22 mouse cellular contexts compared by ENCODE assay signal in the genomic region with DNA sequence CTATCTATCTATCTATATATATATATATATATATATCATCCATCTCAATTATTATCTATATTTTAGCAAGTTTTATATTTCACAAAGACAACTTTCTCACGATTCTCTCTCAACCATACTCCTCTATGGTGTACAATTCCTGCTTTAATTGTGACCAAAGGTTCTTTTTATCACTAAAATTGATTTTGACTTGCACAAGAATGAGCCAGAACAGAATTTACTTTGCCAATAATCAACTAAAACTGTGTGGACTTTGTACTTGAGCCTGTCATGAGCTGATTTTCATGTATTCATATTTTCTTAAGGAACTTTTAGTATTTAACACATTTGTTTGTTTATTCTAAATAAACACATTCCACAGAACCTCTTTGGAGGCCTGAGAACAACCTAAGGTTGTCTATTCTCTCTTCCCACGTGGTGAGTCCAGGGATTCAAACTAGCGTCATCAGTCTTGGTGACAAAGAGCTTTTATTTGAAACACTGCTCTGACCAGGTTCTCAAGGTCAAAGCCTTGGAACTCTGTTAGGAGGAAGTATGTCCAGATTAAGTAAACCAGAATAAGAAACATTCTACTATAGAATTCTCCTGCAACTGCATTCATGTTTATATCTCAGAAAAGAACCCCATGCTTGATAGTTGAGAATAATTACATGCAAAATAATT.
DNase-seq lines count a peak whose midpoint lies in the region; ATAC-seq and TF ChIP-seq lines count a peak whose summit lies in the region.
"Had no signal": no experiment of that assay in that cellular context is flagged by ENCODE, and none has a peak within 500 bp of the region (broad histone marks: within the 10 kb centered on the region; RNA-seq: fewer than 3 reads in every experiment).

No protein-coding gene starts in this region.

- H3K4me1 ChIP-seq in heart, embryonic 13.5 days = peaks cover 19% of the 10 kb centered on the region
- no peaks in the 10 kb centered on the region for H3K4me1 ChIP-seq in heart, embryonic 10.5 days
- no peaks in the 10 kb centered on the region for H3K4me1 ChIP-seq in liver, postnatal 0 days (ENCODE audit: insufficient read depth)
- H3K4me1 ChIP-seq in intestine, embryonic 16.5 days (ENCODE audit: control insufficient read depth, insufficient read depth, low read length) = 0 out of 2 replicates have a peak, but pooled peaks cover 5% of the 10 kb centered on the region

- no peaks in the 10 kb centered on the region for H3K27me3 ChIP-seq in heart, embryonic 13.5 days (replicated peaks)
- H3K27me3 ChIP-seq in heart, embryonic 10.5 days (ENCODE audit: insufficient read depth, poor library complexity, severe bottlenecking) = no peaks in the 10 kb centered on the region
- H3K27me3 ChIP-seq in liver, postnatal 0 days (ENCODE audit: insufficient read depth, low read length) = no peaks in the 10 kb centered on the region
- no peaks in the 10 kb centered on the region for H3K27me3 ChIP-seq in intestine, embryonic 16.5 days (replicated peaks; ENCODE audit: control insufficient read depth, insufficient read depth, low read length)
- H3K27me3 ChIP-seq: embryonic facial prominence, embryonic 12.5 days; forebrain, embryonic 15.5 days; heart, embryonic 12.5 days; hindbrain, embryonic 15.5 days had no signal

- peaks cover 5% of the 10 kb centered on the region for H3K36me3 ChIP-seq in heart, embryonic 13.5 days
- no peaks in the 10 kb centered on the region for H3K36me3 ChIP-seq in heart, embryonic 10.5 days
- H3K36me3 ChIP-seq in liver, postnatal 0 days (replicated peaks; ENCODE audit: insufficient read depth, low read length) = no peaks in the 10 kb centered on the region
- no peaks in the 10 kb centered on the region for H3K36me3 ChIP-seq in intestine, embryonic 16.5 days (ENCODE audit: control insufficient read depth, insufficient read depth, low read length)
- H3K36me3 ChIP-seq: embryonic facial prominence, embryonic 12.5 days; forebrain, embryonic 15.5 days; G1E; hindbrain, embryonic 15.5 days had no signal

- H3K4me2 ChIP-seq in heart, embryonic 13.5 days = no peak overlapping the region
- no peak overlapping the region for H3K4me2 ChIP-seq in liver, postnatal 0 days (ENCODE audit: low read depth, low read length)
- no peak overlapping the region for H3K4me2 ChIP-seq in intestine, embryonic 16.5 days (ENCODE audit: low read depth, low read length)
- H3K4me2 ChIP-seq: embryonic facial prominence, embryonic 12.5 days; forebrain, embryonic 15.5 days; heart, embryonic 12.5 days; hindbrain, embryonic 15.5 days had no signal

- peak; percentile 14 to 54 for DNase-seq in adrenal gland, adult (ENCODE audit: inconsistent age in 2 of 2, low spot score in 1 of 2)
- no peak for DNase-seq in adrenal gland, postnatal 4 days (ENCODE audit: low spot score in 2 of 2)
- DNase-seq in heart, embryonic 10.5 days (ENCODE audit: low spot score) = no peak
- DNase-seq in liver, postnatal 0 days = no peak
- no peak for DNase-seq in liver
- no peak for DNase-seq in cerebellum, postnatal 36 days
- DNase-seq: B cell, adult 2 months; cerebellum, adult 11 months; cerebellum, adult 8-10 months; cerebellum, postnatal 14 days; gastrocnemius, postnatal 10 days; heart, adult 2 months; heart, postnatal 36 days had no signal

- H3K4me3 ChIP-seq in heart, embryonic 13.5 days = no peak overlapping the region
- H3K4me3 ChIP-seq in heart, embryonic 10.5 days = no peak overlapping the region
- no peak overlapping the region for H3K4me3 ChIP-seq in liver, postnatal 0 days (ENCODE audit: low read depth, low read length)
- H3K4me3 ChIP-seq in intestine, embryonic 16.5 days (ENCODE audit: low read length) = no peak overlapping the region
- H3K4me3 ChIP-seq: embryonic facial prominence, embryonic 12.5 days; forebrain, embryonic 15.5 days; heart, adult 2 months; heart, embryonic 12.5 days; hindbrain, embryonic 15.5 days had no signal

- no peaks in the 10 kb centered on the region for H3K9me3 ChIP-seq in heart, embryonic 13.5 days
- no peaks in the 10 kb centered on the region for H3K9me3 ChIP-seq in heart, embryonic 10.5 days
- H3K9me3 ChIP-seq in liver, postnatal 0 days (ENCODE audit: low read length) = no peaks in the 10 kb centered on the region
- no peaks in the 10 kb centered on the region for H3K9me3 ChIP-seq in intestine, embryonic 16.5 days (ENCODE audit: control insufficient read depth, low read length)
- H3K9me3 ChIP-seq: embryonic facial prominence, embryonic 12.5 days; forebrain, embryonic 15.5 days; G1E; heart, embryonic 12.5 days; hindbrain, embryonic 15.5 days had no signal

- H3K9ac ChIP-seq in heart, embryonic 13.5 days = no peak overlapping the region
- H3K9ac ChIP-seq in liver, postnatal 0 days (replicated peaks) = no peak overlapping the region
- H3K9ac ChIP-seq in intestine, embryonic 16.5 days (ENCODE audit: low read depth, low read length) = no peak overlapping the region
- H3K9ac ChIP-seq: embryonic facial prominence, embryonic 12.5 days; forebrain, embryonic 15.5 days; heart, embryonic 12.5 days; hindbrain, embryonic 15.5 days had no signal

- TF ChIP-seq EP300 in liver, postnatal 0 days (IDR thresholded peaks at IDR 0.05; ENCODE audit: low read depth) = no peak

- H3K27ac ChIP-seq in heart, embryonic 13.5 days (replicated peaks) = 0 out of 2 replicates have a peak overlapping the region, but pooled peaks have one; percentile 32
- H3K27ac ChIP-seq in heart, embryonic 10.5 days = no peak overlapping the region
- H3K27ac ChIP-seq in liver, postnatal 0 days (ENCODE audit: low read depth) = peak overlapping the region; percentile 40; the same call in 1 of the 2 replicates
- H3K27ac ChIP-seq in intestine, embryonic 16.5 days (ENCODE audit: low read length) = no peak overlapping the region; the same call in 1 of the 2 replicates
- H3K27ac ChIP-seq: embryonic facial prominence, embryonic 12.5 days; forebrain, embryonic 15.5 days; heart, adult 2 months; hindbrain, embryonic 15.5 days had no signal

- no peak for TF ChIP-seq CTCF in liver, postnatal 0 days (IDR thresholded peaks at IDR 0.05; ENCODE audit: low read depth)

- ATAC-seq in heart, embryonic 13.5 days (ENCODE audit: extremely low read depth, insufficient number of reproducible peaks, low FRiP score, low TSS enrichment) = no peak
- peak; percentile 70 for ATAC-seq in liver, postnatal 0 days
- ATAC-seq in intestine, embryonic 16.5 days = peak; percentile 81
- ATAC-seq: CD4-positive, CD25-positive, alpha-beta regulatory T cell, adult 4 months; forebrain, embryonic 15.5 days; inflammation-experienced regulatory T-cells, adult 6 months had no signal

- 57% methylated on average over 3 of the region's 3 CpGs for WGBS in heart, embryonic 13.5 days
- WGBS in heart, embryonic 10.5 days = 66% methylated on average over 3 of the region's 3 CpGs
- WGBS in liver, postnatal 0 days (ENCODE audit: insufficient replicate concordance) = 35% methylated on average over 3 of the region's 3 CpGs
- WGBS in intestine, embryonic 16.5 days = 40% methylated on average over 3 of the region's 3 CpGs

Comparison
In these comparisons a context has a peak if more than half of its experiments do, and no peak if none do; other contexts are left out.
1. DNase-seq: peak in adrenal gland, adult (2 of 2); none in adrenal gland, postnatal 4 days (0 of 2), heart, embryonic 10.5 days (single experiment), liver, postnatal 0 days (single experiment), liver (single experiment) and cerebellum, postnatal 36 days (0 of 2).
2. H3K27ac ChIP-seq: peak in heart, embryonic 13.5 days (single experiment) and liver, postnatal 0 days (single experiment); none in heart, embryonic 10.5 days (single experiment) and intestine, embryonic 16.5 days (single experiment).